8 mouse cellular contexts compared by ENCODE assay signal in the genomic region with DNA sequence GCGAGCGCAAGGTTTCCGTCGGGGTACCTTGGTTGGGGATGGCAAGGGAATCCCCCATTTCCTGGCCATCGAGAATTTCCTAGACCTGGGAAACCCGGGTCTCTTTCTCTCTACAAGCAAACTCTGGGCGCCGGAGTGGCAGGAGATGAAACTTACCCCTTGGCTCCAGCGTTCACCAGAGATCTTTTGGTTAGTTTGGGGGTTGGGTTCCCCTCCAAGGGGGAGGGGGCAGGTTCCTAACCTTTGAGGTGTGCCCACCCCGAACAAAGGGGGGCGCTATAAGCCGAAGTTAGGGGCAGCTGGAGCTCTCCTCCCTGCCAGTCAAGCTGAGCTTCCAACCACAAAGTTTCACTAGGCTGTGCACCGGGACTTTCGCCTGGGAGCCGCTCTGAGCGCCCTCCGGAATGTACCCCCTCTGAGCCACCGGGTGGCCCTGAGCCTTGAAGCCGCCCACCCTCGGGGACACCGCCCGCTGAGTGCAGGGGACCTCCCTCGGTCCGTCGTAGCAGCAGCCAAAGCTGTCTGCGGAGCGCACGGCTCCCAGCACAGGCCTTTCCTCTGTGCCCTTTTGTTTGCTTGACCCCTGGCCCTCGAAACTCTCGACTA. TPM values are rescaled to one million over a fixed set of nuclear protein-coding genes. Genes with fewer than 3 reads are reported as not detected.
A peak's percentile ranks its signal among the peaks of the same experiment; 100 is the strongest.
DNase-seq lines count a peak whose midpoint lies in the region; ATAC-seq and TF ChIP-seq lines count a peak whose summit lies in the region.

No protein-coding gene starts in this region.

- H3K9me3 ChIP-seq in ES-Bruce4 (replicated peaks; ENCODE audit: control insufficient read depth, insufficient read depth, low read length, poor library complexity, severe bottlenecking): no peaks in the 10 kb centered on the region
- no peaks in the 10 kb centered on the region for H3K9me3 ChIP-seq in heart, embryonic 13.5 days
- H3K9me3 ChIP-seq in midbrain, embryonic 11.5 days (ENCODE audit: control insufficient read depth, low read length): no peaks in the 10 kb centered on the region
- H3K9me3 ChIP-seq in stomach, embryonic 15.5 days: no peaks in the 10 kb centered on the region

- H3K4me3 ChIP-seq in ES-Bruce4 (ENCODE audit: low read depth, low read length): peak overlapping the region; percentile 29
- H3K4me3 ChIP-seq in heart, embryonic 13.5 days: peak overlapping the region; percentile 68
- H3K4me3 ChIP-seq in midbrain, embryonic 11.5 days (ENCODE audit: low read depth, low read length): peak overlapping the region; percentile 70
- H3K4me3 ChIP-seq in stomach, embryonic 15.5 days (replicated peaks): peak overlapping the region; percentile 70

- intact Hi-C loops in gastrocnemius, postnatal 14 days (cut with DNase I; ENCODE audit: low total_unique reads): loop anchor here (5.0 to 10.0 kb wide), 2 partner anchors 84 to 463 kb away; no protein-coding TSS in a partner anchor

- no peak overlapping the region for H3K27ac ChIP-seq in ES-Bruce4 (ENCODE audit: insufficient read depth, low read length)
- H3K27ac ChIP-seq in heart, embryonic 13.5 days (replicated peaks): no peak overlapping the region
- H3K27ac ChIP-seq in midbrain, embryonic 11.5 days (ENCODE audit: low read depth, low read length): no peak overlapping the region; the same call in 1 of the 2 replicates
- H3K27ac ChIP-seq in stomach, embryonic 15.5 days: no peak overlapping the region

- WGBS in heart, embryonic 13.5 days: 2% methylated on average over 30 of the region's 30 CpGs
- WGBS in midbrain, embryonic 11.5 days: under 1% methylated on average over 30 of the region's 30 CpGs
- 3% methylated on average over 30 of the region's 30 CpGs for WGBS in stomach, embryonic 15.5 days

- no peak for TF ChIP-seq EP300 in ES-Bruce4 (IDR thresholded peaks at IDR 0.05; ENCODE audit: insufficient read depth, low read depth, low read length)

- H3K4me2 ChIP-seq in heart, embryonic 13.5 days: peak overlapping the region; percentile 91
- peak overlapping the region; percentile 85 for H3K4me2 ChIP-seq in midbrain, embryonic 11.5 days
- peak overlapping the region; percentile 100 for H3K4me2 ChIP-seq in stomach, embryonic 15.5 days

- peak; percentile 67 to 69 for DNase-seq in B cell, adult 2 months
- DNase-seq in cerebellum, postnatal 36 days: peak; percentile 32 to 45
- DNase-seq in layer of hippocampus, postnatal 10 days (ENCODE audit: low spot score in 2 of 2): peak; percentile 64 to 72
- DNase-seq in midbrain, embryonic 11.5 days (ENCODE audit: low spot score, missing footprints): peak; percentile 98
- DNase-seq in gastrocnemius, postnatal 14 days: no peak

- H3K9ac ChIP-seq in ES-Bruce4 (ENCODE audit: low read depth, poor library complexity, severe bottlenecking): no peak overlapping the region
- H3K9ac ChIP-seq in heart, embryonic 13.5 days: peak overlapping the region; percentile 86
- H3K9ac ChIP-seq in midbrain, embryonic 11.5 days (ENCODE audit: low read length): peak overlapping the region; percentile 71; the same call in 1 of the 2 replicates
- H3K9ac ChIP-seq in stomach, embryonic 15.5 days: no peak overlapping the region

- ATAC-seq in heart, embryonic 13.5 days (ENCODE audit: extremely low read depth, insufficient number of reproducible peaks, low FRiP score, low TSS enrichment): no peak
- peak; percentile 35 for ATAC-seq in midbrain, embryonic 11.5 days (ENCODE audit: low FRiP score)
- no peak for ATAC-seq in stomach, embryonic 15.5 days (ENCODE audit: insufficient read depth, low FRiP score, low read depth)

- no peaks in the 10 kb centered on the region for H3K36me3 ChIP-seq in ES-Bruce4 (ENCODE audit: control insufficient read depth, insufficient read depth, low read length, poor library complexity, severe bottlenecking)
- H3K36me3 ChIP-seq in heart, embryonic 13.5 days: no peaks in the 10 kb centered on the region
- H3K36me3 ChIP-seq in midbrain, embryonic 11.5 days (ENCODE audit: control insufficient read depth, insufficient read depth, low read length): no peaks in the 10 kb centered on the region
- H3K36me3 ChIP-seq in stomach, embryonic 15.5 days: no peaks in the 10 kb centered on the region

- no peak for TF ChIP-seq POLR2A in ES-Bruce4 (IDR thresholded peaks at IDR 0.05; ENCODE audit: insufficient read depth, low read length)

- H3K27me3 ChIP-seq in ES-Bruce4 (ENCODE audit: control insufficient read depth, insufficient read depth, low read length, poor library complexity, severe bottlenecking): peaks cover 38% of the 10 kb centered on the region
- peaks cover 74% of the 10 kb centered on the region for H3K27me3 ChIP-seq in heart, embryonic 13.5 days (replicated peaks)
- peaks cover 43% of the 10 kb centered on the region for H3K27me3 ChIP-seq in midbrain, embryonic 11.5 days (ENCODE audit: control insufficient read depth, insufficient read depth, low read length)
- peaks cover 75% of the 10 kb centered on the region for H3K27me3 ChIP-seq in stomach, embryonic 15.5 days (replicated peaks)

- H3K4me1 ChIP-seq in ES-Bruce4 (ENCODE audit: control insufficient read depth, insufficient read depth, low read length): no peaks in the 10 kb centered on the region
- peaks cover 49% of the 10 kb centered on the region for H3K4me1 ChIP-seq in heart, embryonic 13.5 days
- peaks cover 33% of the 10 kb centered on the region for H3K4me1 ChIP-seq in midbrain, embryonic 11.5 days (ENCODE audit: control insufficient read depth, insufficient read depth, low read length)
- peaks cover 47% of the 10 kb centered on the region for H3K4me1 ChIP-seq in stomach, embryonic 15.5 days

- peak; percentile 29 for TF ChIP-seq CTCF in ES-Bruce4 (IDR thresholded peaks at IDR 0.05; ENCODE audit: low read depth, low read length)

RNA-seq across cellular contexts. Expression of a gene that starts 2.9 kb away (rescaled TPM):
- 0.33 TPM in 1 of 2 replicates, not detected in the other for polyA plus RNA-seq in ES-Bruce4 (2011; ENCODE audit: insufficient read depth, insufficient read length, low read depth, missing spikeins)
- polyA plus RNA-seq in heart, embryonic 13.5 days (2015; fragmentation: Nextera tagmentation; extraction: Ambion mirVana): 0.18 and 0.28 TPM in 2 replicates
- 100 to 1,000 TPM; 106 to 107 TPM for total RNA-seq in layer of hippocampus, postnatal 10 days (2021)
- 0.68 and 0.77 TPM in 2 replicates for polyA plus RNA-seq in midbrain, embryonic 11.5 days (2014; fragmentation: Nextera tagmentation; extraction: Ambion mirVana)
- polyA plus RNA-seq in stomach, embryonic 15.5 days (2015; fragmentation: Nextera tagmentation; extraction: Ambion mirVana): 0.10 and 0.21 TPM in 2 replicates
- total RNA-seq in gastrocnemius, postnatal 14 days (2021): 1 to 10 TPM; 2.4 to 6.2 TPM

Comparison
In these comparisons a context has a peak if more than half of its experiments do, and no peak if none do; other contexts are left out.
1. H3K9ac ChIP-seq: peak in heart, embryonic 13.5 days (single experiment) and midbrain, embryonic 11.5 days (single experiment); none in ES-Bruce4 (single experiment) and stomach, embryonic 15.5 days (single experiment).
2. Peak in every context shown above with its lines, with median percentiles within 50 percentile points of each other: H3K4me3 ChIP-seq and H3K4me2 ChIP-seq.